Mouse (Mus musculus) thymus, adult 2 months (tissue): ENCODE results near the gene Slc25a20.

ENCODE experiments used
- CTCF ChIP-seq: fragments of 200-500 bp; IDR thresholded peaks from 2 replicates; pipeline ENCODE4 v1.5.1; 2012; ENCODE audit warnings: mild to moderate bottlenecking, control low read depth, low read length, moderate library complexity, borderline replicate concordance; ENCODE audit not compliant: control insufficient read depth, poor library complexity, insufficient read depth; ENCODE audit errors: extremely low read depth
- POLR2A ChIP-seq: fragments of 200-500 bp; IDR thresholded peaks from 2 replicates; pipeline ENCODE4 v1.6.1; 2012; ENCODE audit warnings: mild to moderate bottlenecking, low read length, control low read depth, moderate library complexity; ENCODE audit not compliant: control insufficient read depth, poor library complexity, insufficient read depth; ENCODE audit errors: extremely low read depth

DNA sequence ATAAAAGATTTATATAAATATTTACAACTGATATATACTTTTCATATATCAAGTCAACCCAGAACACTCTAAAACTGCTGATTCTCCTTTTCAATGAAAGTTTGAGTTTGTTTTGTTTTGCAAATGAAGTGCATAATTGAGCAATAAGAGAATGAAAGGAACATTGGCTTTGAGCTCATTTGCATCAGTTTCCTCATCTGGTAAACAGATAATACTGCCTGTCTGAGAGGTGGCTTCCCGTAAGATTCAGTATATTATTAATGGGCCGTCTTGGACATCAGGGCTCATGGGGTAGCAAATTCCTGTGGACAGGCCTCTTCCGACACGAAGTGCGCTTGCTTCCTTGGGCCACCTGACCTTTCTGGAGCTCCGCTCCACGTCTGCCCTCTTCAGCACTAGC lies 48.9 kb downstream of the Slc25a20 start:
- TF ChIP-seq CTCF, result no peak
- TF ChIP-seq POLR2A, result no peak
